Mouse (Mus musculus): ENCODE data around the gene Ngef.
A peak's percentile ranks its signal among the peaks of the same experiment; 100 is the strongest.
"Not testable (repeated sequence)": the region's sequence is repeated elsewhere in the genome, so short reads cannot be mapped to it uniquely, and the experiment has no call there.

The Ngef gene

GRCm38 (mm10) chr1:87471914-87472313, 101.8 kb downstream of the Ngef start:
- DNase-seq, result no peak

- DNase-seq, result not testable (repeated sequence)
Measured at GRCm38 (mm10) chr1:87469971-87470370, 103.7 kb downstream of the Ngef start, which contains the start of gene Snorc. Gene Snorc, plus strand, starts transcription at chr1:87470271.

GRCm38 (mm10) chr1:87468321-87468720, 105.3 kb downstream of the Ngef start:
- no peak for DNase-seq

- no peak for DNase-seq
Measured at GRCm38 (mm10) chr1:87467469-87467868, 106.2 kb downstream of the Ngef start.

- not testable (repeated sequence) for DNase-seq
Measured at GRCm38 (mm10) chr1:87459856-87460255, 113.8 kb downstream of the Ngef start.

GRCm38 (mm10) chr1:87458045-87458444, 115.6 kb downstream of the Ngef start:
- no peak for DNase-seq

GRCm38 (mm10) chr1:87456425-87456824, 117.2 kb downstream of the Ngef start:
- DNase-seq, result no peak

- DNase-seq, result no peak
Measured at GRCm38 (mm10) chr1:87449432-87449831, 124.2 kb downstream of the Ngef start.

GRCm38 (mm10) chr1:87447183-87448104, 126.2 kb downstream of the Ngef start:
- DNase-seq, result peak; percentile 75 to 77

- no peak for DNase-seq
Measured at GRCm38 (mm10) chr1:87436583-87436982, 137.1 kb downstream of the Ngef start.

GRCm38 (mm10) chr1:87435125-87435524, 138.5 kb downstream of the Ngef start:
- no peak for DNase-seq

All from cerebellum, postnatal 36 days (tissue).